Mouse (Mus musculus) midbrain, embryonic 12.5 days (tissue): Measurements from ENCODE around the gene Kctd13. TPM values are rescaled to one million over a fixed set of nuclear protein-coding genes. Genes with fewer than 3 reads are reported as not detected.
"Not testable (repeated sequence)": the region's sequence is repeated elsewhere in the genome, so short reads cannot be mapped to it uniquely, and the experiment has no call there.

ENCODE experiments used
- ATAC-seq: fragments of 200-750 bp; cut with Nextera tagmentation; 2 replicates; pipeline ENCODE4 v1.8.0; 2017; ENCODE audit warnings: low read depth, moderate TSS enrichment, moderate library complexity; ENCODE audit not compliant: low FRiP score
- H3K27ac ChIP-seq: fragments of 300-500 bp; sonication (generic); replicated peaks from 2 replicates; pipeline ENCODE4 v1.5.1; 2016; ENCODE audit warnings: mild to moderate bottlenecking
- H3K27me3 ChIP-seq: fragments of 300-500 bp; sonication (generic); 2 replicates; pipeline ENCODE4 v1.6.1; 2016; ENCODE audit warnings: mild to moderate bottlenecking
- H3K36me3 ChIP-seq: fragments of 300-500 bp; sonication (generic); 2 replicates; pipeline ENCODE4 v1.6.1; 2016
- H3K4me1 ChIP-seq: fragments of 300-500 bp; sonication (generic); 2 replicates; pipeline ENCODE4 v1.6.1; 2016
- H3K4me2 ChIP-seq: fragments of 300-500 bp; sonication (generic); replicated peaks from 2 replicates; pipeline ENCODE4 v1.6.1; 2016; ENCODE audit warnings: mild to moderate bottlenecking, moderate library complexity
- H3K4me3 ChIP-seq: fragments of 300-500 bp; sonication (generic); 2 replicates; pipeline ENCODE4 v1.5.1; 2016; ENCODE audit warnings: mild to moderate bottlenecking
- H3K9ac ChIP-seq: fragments of 300-500 bp; sonication (generic); replicated peaks from 2 replicates; pipeline ENCODE4 v1.6.1; 2016; ENCODE audit warnings: mild to moderate bottlenecking, moderate library complexity
- H3K9me3 ChIP-seq: fragments of 300-500 bp; sonication (generic); 2 replicates; pipeline ENCODE4 v1.6.1; 2016; ENCODE audit warnings: mild to moderate bottlenecking
- WGBS: fragments of 180-500 bp; shearing (Covaris S2); methylation state at CpG from one replicate; pipeline ENCODE4 v1.1.7; 2016; 5-methylcytosine and 5-hydroxymethylcytosine counted together
- polyA plus RNA-seq: library from polyadenylated mRNA; unstranded; fragments of >200 nt; fragmentation: Nextera tagmentation; extraction: Ambion mirVana; gene quantifications from 2 replicates; pipeline ENCODE4 v1.2.1, GENCODE M21; 2016

Kctd13 gene
- polyA plus RNA-seq: 50.5 and 53.7 TPM in 2 replicates

- H3K4me3 ChIP-seq: peak within 1 kb of the TSS; percentile 84
- peak within 1 kb of the TSS; percentile 88 for H3K4me2 ChIP-seq
- no peaks in the 10 kb centered on the region for H3K27me3 ChIP-seq
- peak within 1 kb of the TSS; percentile 85 for H3K9ac ChIP-seq
- WGBS: 6% methylated on average over 56 of the region's 56 CpGs
- H3K36me3 ChIP-seq: peaks cover 26% of the 10 kb centered on the region
- H3K27ac ChIP-seq: peak within 1 kb of the TSS; percentile 80
- peaks cover 17% of the 10 kb centered on the region for H3K4me1 ChIP-seq
- H3K9me3 ChIP-seq: no peaks in the 10 kb centered on the region
- peak; percentile 95 for ATAC-seq
These were observed at the start of gene Kctd13 for GRCm38 (mm10) chr7:126928384-126929037. Kctd13 (plus strand) TSS chr7:126928879.

- H3K4me3 ChIP-seq: no peak overlapping the region; the same call in 1 of the 2 replicates
- peaks cover 34% of the 10 kb centered on the region for H3K4me1 ChIP-seq
- 0 out of 2 replicates have a peak overlapping the region, but pooled peaks have one; percentile 93 for H3K9ac ChIP-seq
- 85% methylated on average over 6 of the region's 6 CpGs for WGBS
- peak overlapping the region; percentile 100 for H3K4me2 ChIP-seq
- no peak overlapping the region for H3K27ac ChIP-seq
- ATAC-seq: no peak
- H3K9me3 ChIP-seq: no peaks in the 10 kb centered on the region
- H3K27me3 ChIP-seq: no peaks in the 10 kb centered on the region
- H3K36me3 ChIP-seq: peaks cover 45% of the 10 kb centered on the region
These were observed 47.6 kb upstream of the Kctd13 start for GRCm38 (mm10) chr7:126881040-126881439.

- Histone ChIP-seq H3K4me2 (peak overlapping the region; percentile 100), H3K4me1 (peaks cover 34% of the 10 kb centered on the region), H3K9me3 (no peaks in the 10 kb centered on the region), H3K9ac (peak overlapping the region; percentile 93), H3K4me3 (peak overlapping the region; percentile 82), H3K36me3 (peaks cover 18% of the 10 kb centered on the region), H3K27me3 (no peaks in the 10 kb centered on the region), H3K27ac (peak overlapping the region; percentile 94)
- 3% methylated on average over 15 of the region's 15 CpGs for WGBS
- ATAC-seq: peak; percentile 9; the same call in 1 of the 2 replicates
These were observed 44.9 kb upstream of the Kctd13 start for GRCm38 (mm10) chr7:126883731-126884181.

GRCm38 (mm10) chr7:126884286-126885164 lies 44.2 kb upstream of the Kctd13 start, which contains the start of gene Taok2:
Taok2 (minus strand) TSS chr7:126884703.
- Histone ChIP-seq H3K36me3 (peaks cover 10% of the 10 kb centered on the region), H3K9me3 (no peaks in the 10 kb centered on the region), H3K4me2 (peak within 1 kb of the TSS; percentile 100), H3K9ac (peak within 1 kb of the TSS; percentile 93), H3K27me3 (no peaks in the 10 kb centered on the region), H3K4me3 (peak within 1 kb of the TSS; percentile 82), H3K27ac (peak within 1 kb of the TSS; percentile 94), H3K4me1 (peaks cover 34% of the 10 kb centered on the region)
- peak; percentile 97 for ATAC-seq
- under 1% methylated on average over 56 of the region's 56 CpGs for WGBS

- 93% methylated on average over 5 of the region's 5 CpGs for WGBS
- ATAC-seq: no peak
- no peak overlapping the region for H3K4me2 ChIP-seq
- no peaks in the 10 kb centered on the region for H3K9me3 ChIP-seq
- no peak overlapping the region for H3K4me3 ChIP-seq
- H3K4me1 ChIP-seq: peaks cover 14% of the 10 kb centered on the region
- H3K9ac ChIP-seq: no peak overlapping the region
- H3K27me3 ChIP-seq: no peaks in the 10 kb centered on the region
- H3K27ac ChIP-seq: no peak overlapping the region
- H3K36me3 ChIP-seq: peaks cover 18% of the 10 kb centered on the region
These were observed 41.4 kb upstream of the Kctd13 start for GRCm38 (mm10) chr7:126887281-126887680.

GRCm38 (mm10) chr7:126888852-126889251 lies 39.8 kb upstream of the Kctd13 start:
- H3K27me3 ChIP-seq: no peaks in the 10 kb centered on the region
- no peaks in the 10 kb centered on the region for H3K4me1 ChIP-seq
- peaks cover 22% of the 10 kb centered on the region for H3K36me3 ChIP-seq
- 51% methylated on average over 7 of the region's 7 CpGs for WGBS
- no peak overlapping the region for H3K4me3 ChIP-seq
- no peaks in the 10 kb centered on the region for H3K9me3 ChIP-seq
- ATAC-seq: no peak
- H3K9ac ChIP-seq: no peak overlapping the region
- H3K4me2 ChIP-seq: no peak overlapping the region
- H3K27ac ChIP-seq: no peak overlapping the region

- Histone ChIP-seq H3K4me2 (no peak overlapping the region), H3K27me3 (no peaks in the 10 kb centered on the region), H3K9me3 (no peaks in the 10 kb centered on the region), H3K4me3 (no peak overlapping the region), H3K9ac (no peak overlapping the region), H3K27ac (no peak overlapping the region), H3K36me3 (peaks cover 8% of the 10 kb centered on the region; the same call in 1 of the 2 replicates), H3K4me1 (peaks cover 14% of the 10 kb centered on the region)
- no peak for ATAC-seq
- 82% methylated on average over 5 of the region's 5 CpGs for WGBS
These were observed 31.8 kb upstream of the Kctd13 start for GRCm38 (mm10) chr7:126896912-126897311.

- Histone ChIP-seq H3K27me3 (no peaks in the 10 kb centered on the region), H3K4me2 (peak overlapping the region; percentile 72), H3K27ac (peak overlapping the region; percentile 72), H3K36me3 (peaks cover 8% of the 10 kb centered on the region; the same call in 1 of the 2 replicates), H3K4me1 (peaks cover 14% of the 10 kb centered on the region), H3K4me3 (peak overlapping the region; percentile 57), H3K9ac (peak overlapping the region; percentile 78), H3K9me3 (no peaks in the 10 kb centered on the region)
- 0 out of 2 replicates have a peak, but pooled peaks have one; percentile 16 for ATAC-seq
- WGBS: 25% methylated on average over 16 of the region's 16 CpGs
These were observed 31.1 kb upstream of the Kctd13 start for GRCm38 (mm10) chr7:126897390-126898101.

- H3K4me3 ChIP-seq: peak overlapping the region; percentile 57
- peak overlapping the region; percentile 72 for H3K27ac ChIP-seq
- 0 out of 2 replicates have a peak, but pooled peaks cover 4% of the 10 kb centered on the region for H3K36me3 ChIP-seq
- 11% methylated on average over 37 of the region's 37 CpGs for WGBS
- H3K4me2 ChIP-seq: peak overlapping the region; percentile 72
- peak; percentile 93 for ATAC-seq
- no peaks in the 10 kb centered on the region for H3K27me3 ChIP-seq
- no peaks in the 10 kb centered on the region for H3K9me3 ChIP-seq
- peaks cover 14% of the 10 kb centered on the region for H3K4me1 ChIP-seq
- H3K9ac ChIP-seq: peak overlapping the region; percentile 78
These were observed 30.3 kb upstream of the Kctd13 start for GRCm38 (mm10) chr7:126898102-126898990.

- WGBS: 91% methylated on average over 8 of the region's 9 CpGs
- H3K9me3 ChIP-seq, H3K4me3 ChIP-seq, H3K36me3 ChIP-seq, ATAC-seq, H3K27ac ChIP-seq, H3K9ac ChIP-seq, H3K4me2 ChIP-seq, H3K27me3 ChIP-seq: not testable (repeated sequence)
- peaks cover 14% of the 10 kb centered on the region for H3K4me1 ChIP-seq
These were observed 28.9 kb upstream of the Kctd13 start for GRCm38 (mm10) chr7:126899781-126900180.
